Mouse (Mus musculus) G1E (cell line): Measurements from ENCODE around the gene Etl4. TPM values are rescaled to one million over a fixed set of nuclear protein-coding genes. Genes with fewer than 3 reads are reported as not detected.
A peak's percentile ranks its signal among the peaks of the same experiment; 100 is the strongest.

Experiments used
- ATAC-seq: 2 replicates; pipeline ENCODE4 v1.8.0; 2016; ENCODE audit warnings: mild to moderate bottlenecking; ENCODE audit not compliant: insufficient number of reproducible peaks, poor library complexity, low FRiP score, severe bottlenecking; ENCODE audit errors: extremely low read depth
- DNase-seq: peaks from one replicate; pipeline ENCODE4 v3.0.0; 2012; ENCODE audit warnings: low spot score
- H3K27me3 ChIP-seq: 2 replicates; pipeline ENCODE4 v1.6.1; 2012; ENCODE audit warnings: mild to moderate bottlenecking, low read length, inconsistent platforms; ENCODE audit not compliant: insufficient read depth
- H3K36me3 ChIP-seq: replicated peaks from 2 replicates; pipeline ENCODE3; 2012; ENCODE audit warnings: mild to moderate bottlenecking, inconsistent platforms
- H3K4me1 ChIP-seq: 2 replicates; pipeline ENCODE4 v1.6.1; 2012; ENCODE audit warnings: low read depth, low read length, inconsistent platforms, mixed read lengths; ENCODE audit not compliant: insufficient read depth
- H3K4me3 ChIP-seq: 2 replicates; pipeline ENCODE4 v1.5.1; 2012; ENCODE audit warnings: low read depth, mild to moderate bottlenecking, inconsistent platforms, low read length, moderate library complexity, mixed read lengths
- H3K9me3 ChIP-seq: replicated peaks from 2 replicates; pipeline ENCODE4 v1.6.1; 2012; ENCODE audit warnings: inconsistent platforms
- CTCF ChIP-seq: IDR thresholded peaks from 2 replicates; pipeline ENCODE4 v1.5.1; 2012; ENCODE audit warnings: low read depth, low read length, inconsistent platforms, mixed read lengths
- GATA1 ChIP-seq: IDR thresholded peaks from 2 replicates; pipeline ENCODE4 v1.6.1; 2012; ENCODE audit warnings: borderline replicate concordance, low read length, inconsistent platforms, mixed read lengths
- GATA2 ChIP-seq: IDR thresholded peaks from 2 replicates; pipeline ENCODE4 v1.6.1; 2012; ENCODE audit warnings: low read depth, low read length, inconsistent platforms, borderline replicate concordance
- POLR2AphosphoS5 ChIP-seq: IDR thresholded peaks from 2 replicates; pipeline ENCODE4 v1.6.1; 2012; ENCODE audit warnings: low read depth, low read length, inconsistent platforms; ENCODE audit not compliant: insufficient replicate concordance
- TAL1 ChIP-seq: conservative IDR thresholded peaks from 2 replicates; pipeline ENCODE4 v1.6.1; 2012; ENCODE audit warnings: low read depth, low read length, inconsistent platforms, mixed read lengths
- polyA plus RNA-seq: library from polyadenylated mRNA; stranded (reverse); fragments of >175 nt; gene quantifications from 2 replicates; pipeline ENCODE4 v1.2.3, GENCODE M21; 2012
- total RNA-seq, 2 experiments: library from RNA; stranded (forward) in 1 of 2; stranded (reverse) in 1 of 2; fragments of 200-1000 nt in 1 of 2; fragments of >200 nt in 1 of 2; fragmentation: Nextera tagmentation in 1 of 2; gene quantifications; 2 replicates each; pipeline ENCODE4 v1.2.3; 2014 to 2017

Gene Etl4
- total and polyA plus RNA-seq, 3 experiments = 0.44 TPM; not detected in 2

- no peaks in the 10 kb centered on the region for H3K9me3 ChIP-seq
- no peaks in the 10 kb centered on the region for H3K36me3 ChIP-seq
- ATAC-seq (no peak), DNase-seq (no peak)
- TF ChIP-seq TAL1 (no peak), CTCF (no peak), GATA1 (no peak), GATA2 (no peak), POLR2AphosphoS5 (no peak)
- H3K4me3 ChIP-seq = no peak overlapping the region
- no peaks in the 10 kb centered on the region for H3K27me3 ChIP-seq
- peaks cover 3% of the 10 kb centered on the region; the same call in 1 of the 2 replicates for H3K4me1 ChIP-seq
These were observed 576.7 kb downstream of the Etl4 start for GRCm38 (mm10) chr2:20486137-20486788.

GRCm38 (mm10) chr2:20489090-20489489 is 579.5 kb downstream of the Etl4 start:
- ATAC-seq (peak; percentile 60), DNase-seq (no peak)

GRCm38 (mm10) chr2:20492125-20492524 is 582.5 kb downstream of the Etl4 start:
- no peak for ATAC-seq
- TF ChIP-seq CTCF (peak; percentile 33), POLR2AphosphoS5 (no peak)

More at GRCm38 (mm10) chr2:20489090-20489489, 579.5 kb downstream of the Etl4 start:
- no peak overlapping the region for H3K4me3 ChIP-seq
- peaks cover 3% of the 10 kb centered on the region; the same call in 1 of the 2 replicates for H3K4me1 ChIP-seq
- TF ChIP-seq TAL1 (peak; percentile 73), GATA2 (no peak)
- H3K36me3 ChIP-seq = no peaks in the 10 kb centered on the region
- no peaks in the 10 kb centered on the region for H3K27me3 ChIP-seq
- peaks cover 5% of the 10 kb centered on the region; the same call in 1 of the 2 replicates for H3K9me3 ChIP-seq

GRCm38 (mm10) chr2:20493806-20494205 is 584.2 kb downstream of the Etl4 start:
- Histone ChIP-seq H3K9me3 (peaks cover 5% of the 10 kb centered on the region; the same call in 1 of the 2 replicates), H3K4me1 (peaks cover 2% of the 10 kb centered on the region; the same call in 1 of the 2 replicates), H3K4me3 (no peak overlapping the region), H3K36me3 (no peaks in the 10 kb centered on the region), H3K27me3 (no peaks in the 10 kb centered on the region)
- no peak for DNase-seq
- ATAC-seq = no peak
- TF ChIP-seq GATA2 (no peak), CTCF (no peak), GATA1 (no peak), POLR2AphosphoS5 (no peak), TAL1 (no peak)

More at GRCm38 (mm10) chr2:20492125-20492524, 582.5 kb downstream of the Etl4 start:
- Histone ChIP-seq H3K4me1 (peaks cover 3% of the 10 kb centered on the region; the same call in 1 of the 2 replicates), H3K36me3 (no peaks in the 10 kb centered on the region), H3K9me3 (peaks cover 5% of the 10 kb centered on the region; the same call in 1 of the 2 replicates), H3K27me3 (no peaks in the 10 kb centered on the region), H3K4me3 (no peak overlapping the region)
- DNase-seq = no peak

GRCm38 (mm10) chr2:20494666-20495065 is 585.1 kb downstream of the Etl4 start:
- H3K9me3 ChIP-seq = peaks cover 5% of the 10 kb centered on the region; the same call in 1 of the 2 replicates
- ATAC-seq (no peak), DNase-seq (no peak)
- no peaks in the 10 kb centered on the region for H3K27me3 ChIP-seq
- H3K36me3 ChIP-seq = no peaks in the 10 kb centered on the region
- H3K4me3 ChIP-seq = no peak overlapping the region
- TF ChIP-seq GATA2 (no peak), POLR2AphosphoS5 (no peak), TAL1 (no peak), CTCF (peak; percentile 64), GATA1 (no peak)
- H3K4me1 ChIP-seq = no peaks in the 10 kb centered on the region

GRCm38 (mm10) chr2:20496219-20496800 is 586.7 kb downstream of the Etl4 start:
- Histone ChIP-seq H3K4me3 (no peak overlapping the region), H3K27me3 (no peaks in the 10 kb centered on the region), H3K4me1 (no peaks in the 10 kb centered on the region), H3K36me3 (no peaks in the 10 kb centered on the region), H3K9me3 (peaks cover 8% of the 10 kb centered on the region)
- ATAC-seq (no peak), DNase-seq (no peak)
- TF ChIP-seq GATA1 (no peak), GATA2 (no peak), POLR2AphosphoS5 (no peak), TAL1 (no peak), CTCF (no peak)
